Mouse (Mus musculus) right cerebral cortex, postnatal 25 days (tissue): ENCODE results near the gene Itpripl2.
A peak's percentile ranks its signal among the peaks of the same experiment; 100 is the strongest.

ENCODE experiments used
- DNase-seq: peaks from one replicate; pipeline ENCODE4 v3.0.0; 2022

Gene Itpripl2

DNA sequence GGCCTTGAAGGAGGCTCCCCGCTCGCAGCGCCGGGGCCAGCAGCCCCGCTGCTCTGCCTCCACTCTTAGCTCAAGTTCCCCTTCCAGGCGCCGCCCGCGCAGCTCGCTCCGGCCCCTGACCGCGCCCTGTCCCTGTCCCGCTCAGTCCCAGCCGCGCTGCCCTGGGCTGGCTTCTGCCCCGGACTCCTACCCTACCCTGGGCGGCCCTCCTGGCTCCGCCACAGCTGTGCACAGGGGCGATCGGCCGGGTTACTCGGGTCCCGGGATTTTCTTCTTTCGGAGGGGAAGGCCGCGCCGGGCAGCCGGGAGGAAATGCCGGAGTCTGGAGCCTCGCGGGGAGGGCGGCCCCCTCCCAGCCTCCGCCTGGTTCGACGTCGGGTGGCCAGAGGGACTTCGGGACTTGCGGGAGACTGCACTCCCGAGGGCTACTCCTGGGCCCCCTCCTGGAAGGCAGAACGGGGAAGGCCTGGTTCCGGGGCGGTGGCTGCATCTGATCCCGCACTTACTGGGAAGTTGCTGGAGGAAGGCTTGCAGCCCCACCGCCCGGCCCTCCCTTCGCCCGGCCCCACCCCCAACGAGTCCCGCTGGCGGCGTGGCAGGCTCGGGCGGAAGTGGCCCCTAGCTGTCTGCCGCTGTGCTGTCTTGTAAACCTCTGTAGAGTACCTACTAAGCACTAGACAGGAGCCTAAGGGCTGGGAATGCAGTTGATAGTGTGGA is at the start of gene Itpripl2:
Gene Itpripl2, minus strand, starts transcription at position 545 of the 717 bp plus-strand sequence.
- peak; percentile 24 for DNase-seq

- no peak for DNase-seq
These were observed 43.3 kb upstream of the Itpripl2 start for GRCm38 (mm10) chr7:118535076-118535475.

DNA sequence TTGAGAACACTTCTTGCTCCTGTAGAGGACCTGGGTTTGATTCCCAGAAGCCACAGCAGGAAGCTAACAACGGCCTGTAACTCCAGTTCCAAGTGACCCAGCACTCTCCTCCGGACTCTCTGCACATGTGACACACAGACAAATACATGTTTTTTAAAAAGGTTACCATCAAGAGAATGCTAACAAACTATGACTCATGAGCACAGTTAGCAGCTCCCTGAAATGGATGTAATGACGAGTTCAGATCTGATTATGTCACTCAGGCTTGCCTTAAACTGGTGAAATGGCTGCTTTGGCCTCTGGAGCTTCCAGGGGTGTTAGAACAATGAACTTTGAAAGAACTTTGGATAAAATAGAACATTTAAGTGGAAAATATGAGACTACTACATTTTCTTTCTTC is 42.6 kb upstream of the Itpripl2 start:
- DNase-seq, result no peak

DNA sequence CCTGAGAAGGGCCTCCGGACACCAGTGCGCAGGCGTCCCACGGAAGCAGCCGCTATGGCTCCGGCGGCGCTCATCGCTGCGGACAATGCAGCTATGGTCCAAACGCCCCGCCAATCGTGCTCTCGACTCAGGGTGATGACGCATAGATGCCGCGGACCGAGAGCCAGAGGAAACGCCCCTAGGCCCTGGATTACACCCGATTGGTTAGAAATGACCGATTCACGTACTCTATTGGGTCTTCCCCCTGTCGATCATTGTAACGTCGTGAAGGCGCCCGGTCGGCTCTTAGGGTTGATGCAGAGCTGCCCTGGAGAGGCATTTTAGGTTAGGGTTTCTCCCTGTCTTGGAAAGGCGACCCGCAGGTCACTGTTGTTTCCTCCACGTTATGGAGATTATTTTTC is 41.4 kb upstream of the Itpripl2 start, which contains the start of gene Coq7:
Gene Coq7, minus strand, starts transcription at position 179 of the 401 bp plus-strand sequence.
- peak; percentile 93 for DNase-seq

GRCm38 (mm10) chr7:118532519-118533177 is 40.9 kb upstream of the Itpripl2 start:
- peak; percentile 94 for DNase-seq

DNA sequence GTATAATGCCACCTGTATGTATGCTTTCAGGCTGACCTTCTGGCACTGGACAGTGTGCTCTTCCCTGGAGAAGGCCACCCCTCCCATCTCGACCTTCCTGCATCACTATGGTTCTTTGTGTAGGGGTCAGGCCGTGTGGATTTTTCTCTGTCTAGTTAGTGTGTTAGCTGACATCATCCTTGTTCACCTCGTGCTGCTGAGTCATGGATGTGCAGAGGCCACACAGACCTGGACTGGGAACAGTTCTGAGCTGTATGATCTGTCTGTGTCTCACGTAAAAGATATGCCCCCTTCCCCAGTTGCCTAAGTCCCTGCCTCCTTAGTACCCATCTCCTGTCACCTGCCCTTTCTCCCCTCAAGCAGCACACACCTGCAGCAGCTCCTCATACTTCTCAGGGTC is 35.2 kb upstream of the Itpripl2 start:
- no peak for DNase-seq

- no peak for DNase-seq
These were observed 30.3 kb upstream of the Itpripl2 start for GRCm38 (mm10) chr7:118522077-118522476.

- DNase-seq, result no peak
These were observed 27.9 kb upstream of the Itpripl2 start for GRCm38 (mm10) chr7:118519661-118520060.

DNA sequence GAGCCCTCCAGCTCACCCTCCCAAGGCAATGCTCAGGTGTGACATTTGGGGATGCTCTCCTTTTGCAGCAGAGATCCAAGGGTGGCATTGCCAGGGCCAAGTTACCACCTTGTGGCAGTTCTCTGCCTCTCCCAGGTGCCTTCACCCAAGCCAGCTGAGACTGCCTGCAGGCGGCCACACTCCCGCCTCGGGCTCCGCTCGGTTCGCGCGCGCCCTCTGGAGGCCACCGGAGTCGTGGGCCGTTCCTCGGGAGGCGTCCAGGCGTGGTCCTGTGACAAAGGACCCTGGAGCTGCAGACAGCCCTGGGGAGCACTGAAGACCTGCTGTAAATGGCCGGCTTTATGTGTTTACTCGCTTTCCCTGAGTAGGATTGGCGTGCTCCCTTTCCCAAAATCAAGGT is 26.9 kb upstream of the Itpripl2 start:
- peak; percentile 81 for DNase-seq

- DNase-seq, result no peak
These were observed 26.0 kb upstream of the Itpripl2 start for GRCm38 (mm10) chr7:118517819-118518218.

DNA sequence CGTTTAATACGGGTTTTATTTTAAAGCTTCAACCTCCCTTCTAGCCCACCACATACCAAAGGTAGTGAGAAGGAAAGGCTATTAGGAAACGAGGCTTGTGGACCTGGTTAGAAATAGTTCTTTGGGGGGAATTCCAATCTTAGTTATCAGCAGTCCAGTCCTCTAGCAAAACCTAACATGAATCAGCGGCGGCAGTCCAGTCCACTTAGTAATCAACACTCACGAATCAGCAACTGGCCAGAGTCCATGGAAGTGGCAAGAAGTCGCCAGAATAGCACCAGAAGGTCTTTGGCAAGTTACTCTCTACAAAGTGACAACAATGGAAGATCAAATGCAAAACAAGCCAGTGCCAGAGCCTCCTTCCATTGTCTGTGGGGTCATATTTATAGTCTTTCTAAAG is 16.8 kb upstream of the Itpripl2 start:
- DNase-seq, result no peak

DNA sequence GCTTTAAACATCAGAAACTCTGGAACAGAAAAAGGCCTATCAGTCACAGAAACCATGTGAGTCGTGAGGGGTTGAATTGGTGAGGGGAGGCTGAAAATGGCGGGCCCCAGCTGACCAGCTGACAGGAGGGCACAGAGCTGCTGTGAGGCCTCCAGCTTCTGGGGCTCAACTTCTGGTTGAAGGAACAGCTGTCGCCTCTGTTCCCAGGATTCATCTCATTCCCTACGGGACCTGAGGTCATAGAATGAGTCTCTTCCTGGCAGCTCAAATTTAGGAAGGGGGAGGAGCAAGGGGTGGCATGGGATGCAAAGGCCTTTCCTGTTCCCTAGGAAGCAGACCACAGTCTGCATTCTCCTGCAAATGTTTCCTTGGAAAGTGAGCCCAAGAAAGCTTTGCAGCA is 12.1 kb upstream of the Itpripl2 start:
- no peak for DNase-seq

- no peak for DNase-seq
These were observed 10.6 kb upstream of the Itpripl2 start for GRCm38 (mm10) chr7:118502333-118502732.

DNA sequence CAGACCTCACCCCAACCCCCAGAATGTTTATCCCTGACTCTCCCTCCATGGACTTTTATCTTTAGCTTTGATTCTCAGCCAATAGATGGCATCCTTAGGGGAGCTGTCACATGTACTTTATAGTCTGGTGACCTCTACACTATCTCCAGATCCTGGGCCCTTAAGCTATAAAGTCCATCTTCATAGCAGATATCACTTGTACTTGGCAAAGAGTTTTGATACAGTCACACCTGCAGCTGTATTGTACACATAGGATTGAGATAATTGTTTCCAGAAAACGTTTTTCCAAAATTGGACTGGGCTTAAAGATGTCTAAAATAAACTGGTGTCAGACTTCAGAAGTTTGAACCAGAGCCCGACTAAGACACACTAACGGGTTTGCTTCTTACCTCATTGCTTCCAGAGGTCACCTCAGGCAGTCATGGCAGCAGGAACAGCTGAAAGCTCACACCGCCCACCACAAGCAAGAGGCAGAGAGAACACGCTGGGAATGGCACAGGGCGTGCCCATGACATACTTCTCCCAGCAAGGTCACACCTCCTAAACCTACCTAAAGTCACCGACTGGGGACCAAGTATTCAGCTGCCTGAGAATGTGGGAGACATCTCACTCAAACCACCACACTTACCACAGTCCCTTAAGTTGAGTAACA is 8.1 kb upstream of the Itpripl2 start:
- DNase-seq, result no peak

GRCm38 (mm10) chr7:118498984-118499783 is 7.4 kb upstream of the Itpripl2 start:
- no peak for DNase-seq

DNA sequence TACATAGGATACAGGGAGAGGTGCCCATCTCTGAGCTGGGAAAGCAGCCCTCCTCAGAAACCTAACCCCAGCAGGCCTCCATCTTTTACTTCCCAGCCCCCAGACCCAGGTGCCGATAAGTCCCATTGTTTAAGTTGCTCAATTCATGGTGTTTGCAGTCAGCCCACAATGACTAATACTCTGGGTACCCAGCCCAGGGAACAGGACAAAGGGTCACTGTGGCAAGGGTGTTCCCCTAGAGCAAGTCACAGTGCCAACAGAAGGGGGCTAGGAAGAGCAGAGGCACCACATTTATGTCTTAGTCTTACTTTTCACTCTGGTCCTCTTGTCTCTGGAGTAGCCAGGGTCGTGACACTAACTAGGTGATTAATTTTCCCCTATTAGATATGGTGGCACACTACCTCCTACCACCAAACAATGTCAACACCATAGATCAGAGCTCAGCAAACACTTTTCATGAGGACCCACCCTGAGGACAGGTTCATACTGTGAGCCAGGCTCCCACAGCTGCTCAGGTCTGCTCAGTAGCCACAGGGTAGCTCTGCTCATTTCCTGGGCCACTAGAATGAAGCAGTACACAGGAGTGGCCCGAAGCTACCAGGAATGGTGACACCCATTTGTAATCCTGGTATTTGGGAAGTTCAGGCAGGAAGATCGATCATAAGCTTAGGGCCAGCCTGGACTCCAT is 3.3 kb upstream of the Itpripl2 start:
- no peak for DNase-seq

- no peak for DNase-seq
These were observed 2.1 kb upstream of the Itpripl2 start for GRCm38 (mm10) chr7:118493892-118494291.

- no peak for DNase-seq
These were observed 927 bp downstream of the Itpripl2 start for GRCm38 (mm10) chr7:118490666-118491430.

- no peak for DNase-seq
These were observed 1.8 kb downstream of the Itpripl2 start for GRCm38 (mm10) chr7:118489706-118490665.

DNA sequence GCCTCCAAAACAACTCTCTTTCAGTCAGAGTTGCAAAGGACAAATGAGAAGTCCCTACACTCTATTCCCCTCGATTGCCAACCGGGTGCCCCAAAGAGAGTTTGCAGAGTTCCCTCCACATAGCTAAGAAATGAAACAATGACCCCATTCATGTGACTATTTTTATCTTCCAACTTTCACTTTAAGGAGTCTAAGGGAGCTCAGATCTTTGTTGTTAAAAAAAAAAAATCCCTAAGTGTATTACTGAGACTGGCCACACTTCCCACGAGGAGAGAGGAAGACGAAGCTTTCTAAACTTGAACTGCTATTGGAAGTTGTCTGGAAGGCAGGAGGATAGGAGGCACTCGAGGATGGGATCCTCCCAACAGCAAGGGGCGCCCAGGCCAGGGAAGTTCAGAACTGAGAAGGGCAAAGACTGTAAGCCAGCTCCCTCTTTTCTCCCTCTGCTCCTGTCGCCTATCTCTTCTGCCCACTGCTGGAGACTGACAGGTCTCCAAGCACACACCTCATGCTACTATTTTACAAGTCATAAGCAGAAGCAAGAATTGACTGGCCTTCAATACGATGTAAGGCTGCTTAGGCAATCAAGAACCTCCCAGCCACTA is 3.6 kb downstream of the Itpripl2 start:
- DNase-seq, result no peak
